Mouse (Mus musculus) heart, adult 2 months (tissue): ENCODE measurements around the gene 4933405L10Rik.

Experiments used
- CTCF ChIP-seq: fragments of 200-600 bp; IDR thresholded peaks from 2 replicates; pipeline ENCODE4 v1.8.1; 2022; ENCODE audit warnings: antibody characterized with exemption, mild to moderate bottlenecking, moderate library complexity
- EP300 ChIP-seq: fragments of 200-500 bp; IDR thresholded peaks from 2 replicates; pipeline ENCODE4 v1.6.1; 2011; ENCODE audit warnings: low read depth, low read length, control low read depth; ENCODE audit not compliant: insufficient read depth
- POLR2A ChIP-seq: fragments of 200-500 bp; IDR thresholded peaks from 2 replicates; pipeline ENCODE4 v1.6.1; 2011; ENCODE audit warnings: mild to moderate bottlenecking, low read depth, low read length, control low read depth; ENCODE audit not compliant: insufficient read depth

DNA sequence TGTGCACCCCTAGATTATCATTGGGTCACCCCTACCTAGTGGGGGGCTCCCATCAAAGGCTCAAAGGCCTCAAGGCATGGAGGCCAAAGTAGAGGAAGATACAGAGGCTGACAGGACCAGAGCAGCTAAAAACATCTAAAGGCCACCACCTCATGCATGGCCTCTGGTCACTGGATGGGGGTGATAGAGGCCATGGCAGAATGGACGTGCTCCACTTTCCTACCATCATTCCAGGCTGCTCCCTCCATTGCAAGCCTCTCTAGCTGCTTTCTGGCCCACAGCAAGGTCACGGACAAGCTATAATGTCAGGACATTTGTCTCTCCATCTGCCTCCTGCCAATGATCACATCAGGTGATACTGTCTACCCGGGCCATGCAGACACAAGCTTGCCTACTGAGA, 4.8 kb downstream of the 4933405L10Rik start:
- no peak for TF ChIP-seq POLR2A
- TF ChIP-seq CTCF: no peak
- TF ChIP-seq EP300: no peak
